Mouse (Mus musculus) kidney, postnatal 0 days (tissue): ENCODE data around the gene Atp2b4. TPM values are rescaled to one million over a fixed set of nuclear protein-coding genes. Genes with fewer than 3 reads are reported as not detected.

Experiments used
- ATAC-seq: fragments of 200-750 bp; cut with Nextera tagmentation; replicated peaks from 2 replicates; pipeline ENCODE4 v1.8.0; 2017; ENCODE audit warnings: low read depth, moderate number of reproducible peaks, moderate TSS enrichment, moderate library complexity; ENCODE audit not compliant: low FRiP score
- DNase-seq: peaks from one replicate; pipeline ENCODE4 v3.0.0-alpha.2; 2016; ENCODE audit warnings: low spot score
- H3K27ac ChIP-seq: fragments of 300-500 bp; sonication (generic); 2 replicates; pipeline ENCODE4 v1.5.1; 2014; ENCODE audit warnings: mild to moderate bottlenecking
- H3K27me3 ChIP-seq: fragments of 300-500 bp; sonication (generic); 2 replicates; pipeline ENCODE4 v1.6.1; 2014; ENCODE audit warnings: low read length, mixed read lengths; ENCODE audit not compliant: insufficient read depth
- H3K36me3 ChIP-seq: fragments of 300-500 bp; sonication (generic); 2 replicates; pipeline ENCODE4 v1.6.1; 2014; ENCODE audit warnings: low read length, mixed read lengths; ENCODE audit not compliant: insufficient read depth
- H3K4me1 ChIP-seq: fragments of 300-500 bp; sonication (generic); replicated peaks from 2 replicates; pipeline ENCODE4 v1.6.1; 2014; ENCODE audit warnings: antibody characterized with exemption, low read length, mixed read lengths; ENCODE audit not compliant: insufficient read depth
- H3K4me2 ChIP-seq: fragments of 300-500 bp; sonication (generic); 2 replicates; pipeline ENCODE4 v1.6.1; 2014; ENCODE audit warnings: mild to moderate bottlenecking, low read length, moderate library complexity, mixed read lengths
- H3K4me3 ChIP-seq: fragments of 300-500 bp; sonication (generic); replicated peaks from 2 replicates; pipeline ENCODE4 v1.5.1; 2014; ENCODE audit warnings: low read depth, low read length
- H3K9ac ChIP-seq: fragments of 300-500 bp; sonication (generic); 2 replicates; pipeline ENCODE4 v1.6.1; 2014; ENCODE audit warnings: low read depth, low read length
- H3K9me3 ChIP-seq: fragments of 300-500 bp; sonication (generic); replicated peaks from 2 replicates; pipeline ENCODE4 v1.6.1; 2016; ENCODE audit warnings: low read length, inconsistent platforms, mixed read lengths
- CTCF ChIP-seq: IDR thresholded peaks from 2 replicates; pipeline ENCODE4 v1.5.1; 2016; ENCODE audit warnings: antibody characterized with exemption, low read depth, mild to moderate bottlenecking, moderate library complexity
- WGBS: fragments of 180-500 bp; shearing (Covaris S2); extraction: QIAGEN DNeasy Blood & Tissue Kit; methylation state at CpG from one replicate; pipeline ENCODE4 v1.1.7; 2014; 5-methylcytosine and 5-hydroxymethylcytosine counted together
- polyA plus RNA-seq: library from polyadenylated mRNA; unstranded; fragments of >200 nt; fragmentation: Nextera tagmentation; extraction: Ambion mirVana; gene quantifications from 2 replicates; pipeline ENCODE4 v1.2.1, GENCODE M21; 2015

Atp2b4 gene
- 5.6 and 7.2 TPM in 2 replicates for polyA plus RNA-seq

DNA sequence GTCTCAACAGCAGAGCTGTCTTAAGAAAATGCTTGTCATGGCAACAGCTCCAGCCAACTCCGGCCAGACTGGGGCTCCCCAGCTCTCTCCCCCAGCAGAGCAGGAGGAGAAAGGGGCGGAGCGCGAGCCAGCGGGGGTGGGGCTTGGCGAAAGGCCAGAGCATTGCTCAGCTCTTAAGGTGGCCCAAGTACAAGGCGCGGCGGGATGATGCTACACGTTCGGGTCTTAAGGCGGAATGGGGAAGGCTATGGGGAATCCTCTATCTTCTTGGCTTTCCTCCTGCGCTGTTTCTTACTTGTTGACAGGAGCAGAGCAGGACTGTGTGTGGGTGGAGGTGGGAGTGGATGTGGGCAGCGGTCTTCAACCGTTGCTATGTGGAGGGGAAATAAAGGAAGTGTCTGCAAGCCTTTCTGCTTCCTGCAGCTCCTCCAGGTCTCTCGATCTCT, at the start of gene Atp2b4:
Atp2b4 (minus strand) TSS at position 94 of the 446 bp plus-strand sequence.
- H3K9me3 ChIP-seq = no peaks in the 10 kb centered on the region
- peak within 1 kb of the TSS; percentile 60 for H3K4me3 ChIP-seq
- H3K4me1 ChIP-seq = peaks cover 20% of the 10 kb centered on the region; the same call in 1 of the 2 replicates
- peak within 1 kb of the TSS; percentile 26; the same call in 1 of the 2 replicates for H3K27ac ChIP-seq
- ATAC-seq (peak; percentile 85), DNase-seq (peak; percentile 95)
- WGBS = 0% methylated on average over 16 of the region's 16 CpGs
- H3K36me3 ChIP-seq = no peaks in the 10 kb centered on the region
- peak within 1 kb of the TSS; percentile 95 for H3K4me2 ChIP-seq
- H3K9ac ChIP-seq = peak within 1 kb of the TSS; percentile 53
- H3K27me3 ChIP-seq = no peaks in the 10 kb centered on the region
- TF ChIP-seq CTCF = no peak

DNA sequence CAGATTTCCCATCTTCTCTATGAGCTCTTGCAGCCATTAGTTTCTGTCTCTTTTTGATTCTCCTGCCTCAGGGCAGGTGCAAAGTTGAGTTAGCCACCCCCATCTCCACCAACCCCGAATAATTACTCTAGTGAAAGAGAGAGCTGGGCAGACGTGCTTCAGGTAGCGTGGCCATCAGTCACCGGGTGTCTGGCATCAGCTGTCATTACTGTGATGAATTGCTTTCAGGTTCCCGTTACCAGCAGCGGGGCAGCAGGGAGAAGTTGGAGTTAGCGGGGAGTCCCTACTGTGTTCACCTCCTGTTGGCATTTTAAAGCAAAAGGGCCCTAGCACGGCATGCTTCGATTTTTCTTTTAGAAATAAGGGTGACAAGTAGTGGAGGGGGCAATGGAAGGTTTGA, 43.9 kb upstream of the Atp2b4 start:
- H3K27ac ChIP-seq = no peak overlapping the region
- H3K36me3 ChIP-seq = no peaks in the 10 kb centered on the region
- H3K4me1 ChIP-seq = no peaks in the 10 kb centered on the region; the same call in 1 of the 2 replicates
- ATAC-seq (no peak), DNase-seq (no peak)
- no peak overlapping the region for H3K4me3 ChIP-seq
- H3K27me3 ChIP-seq = no peaks in the 10 kb centered on the region
- WGBS = 22% methylated on average over 9 of the region's 9 CpGs
- H3K4me2 ChIP-seq = no peak overlapping the region
- H3K9ac ChIP-seq = no peak overlapping the region
- no peaks in the 10 kb centered on the region for H3K9me3 ChIP-seq
- TF ChIP-seq CTCF = no peak

DNA sequence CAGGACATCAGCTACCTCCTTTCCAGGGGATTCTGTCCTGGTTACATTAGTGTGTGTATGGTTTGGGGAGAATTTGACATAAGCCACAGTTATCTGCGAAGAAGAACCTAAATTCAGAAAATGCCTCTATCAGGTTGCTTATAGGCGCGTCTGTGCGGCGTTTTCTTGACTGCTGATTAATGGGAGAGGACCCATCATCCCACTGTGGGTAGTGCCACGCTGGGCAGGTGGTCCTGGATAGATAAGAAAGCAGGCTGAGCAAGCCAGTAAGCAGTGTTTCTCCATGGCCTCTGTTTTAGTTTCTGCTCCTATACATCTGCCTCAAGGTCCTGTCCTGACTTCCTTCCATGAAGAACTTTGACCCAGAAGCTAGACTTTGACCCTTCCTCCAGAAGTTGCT, 43.1 kb upstream of the Atp2b4 start:
- H3K4me3 ChIP-seq = no peak overlapping the region
- DNase-seq (no peak), ATAC-seq (no peak)
- H3K9ac ChIP-seq = no peak overlapping the region
- H3K9me3 ChIP-seq = no peaks in the 10 kb centered on the region
- no peak overlapping the region for H3K4me2 ChIP-seq
- H3K27ac ChIP-seq = no peak overlapping the region
- no peaks in the 10 kb centered on the region for H3K36me3 ChIP-seq
- no peaks in the 10 kb centered on the region; the same call in 1 of the 2 replicates for H3K4me1 ChIP-seq
- H3K27me3 ChIP-seq = no peaks in the 10 kb centered on the region
- TF ChIP-seq CTCF = no peak
- 89% methylated on average over 6 of the region's 6 CpGs for WGBS

DNA sequence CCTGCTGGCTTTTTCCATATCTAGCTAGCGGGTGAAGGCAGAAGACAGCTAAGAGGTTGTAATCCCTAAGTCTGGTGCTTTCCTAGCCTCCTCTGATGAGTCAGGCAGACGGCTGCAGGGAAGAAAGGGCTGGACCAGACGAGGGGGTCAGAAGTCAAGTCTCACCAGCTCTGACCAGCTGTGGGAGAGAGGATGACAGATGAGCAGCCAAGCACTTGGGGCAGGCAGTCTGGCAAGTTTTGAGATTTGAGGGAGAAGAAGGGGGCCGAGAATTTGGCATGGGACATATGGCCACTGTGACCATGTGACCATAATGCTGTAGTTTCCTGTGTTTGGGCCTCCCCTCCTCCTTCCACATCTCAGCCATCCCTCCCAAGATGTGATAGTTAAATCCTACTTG, 42.5 kb upstream of the Atp2b4 start:
- Histone ChIP-seq H3K4me1 (no peaks in the 10 kb centered on the region; the same call in 1 of the 2 replicates), H3K9ac (no peak overlapping the region), H3K27ac (no peak overlapping the region), H3K36me3 (no peaks in the 10 kb centered on the region), H3K9me3 (no peaks in the 10 kb centered on the region), H3K27me3 (no peaks in the 10 kb centered on the region), H3K4me3 (no peak overlapping the region), H3K4me2 (no peak overlapping the region)
- no peak for TF ChIP-seq CTCF
- 40% methylated on average over 4 of the region's 4 CpGs for WGBS
- peak; percentile 66 for DNase-seq
- peak; percentile 64; the same call in 1 of the 2 replicates for ATAC-seq

DNA sequence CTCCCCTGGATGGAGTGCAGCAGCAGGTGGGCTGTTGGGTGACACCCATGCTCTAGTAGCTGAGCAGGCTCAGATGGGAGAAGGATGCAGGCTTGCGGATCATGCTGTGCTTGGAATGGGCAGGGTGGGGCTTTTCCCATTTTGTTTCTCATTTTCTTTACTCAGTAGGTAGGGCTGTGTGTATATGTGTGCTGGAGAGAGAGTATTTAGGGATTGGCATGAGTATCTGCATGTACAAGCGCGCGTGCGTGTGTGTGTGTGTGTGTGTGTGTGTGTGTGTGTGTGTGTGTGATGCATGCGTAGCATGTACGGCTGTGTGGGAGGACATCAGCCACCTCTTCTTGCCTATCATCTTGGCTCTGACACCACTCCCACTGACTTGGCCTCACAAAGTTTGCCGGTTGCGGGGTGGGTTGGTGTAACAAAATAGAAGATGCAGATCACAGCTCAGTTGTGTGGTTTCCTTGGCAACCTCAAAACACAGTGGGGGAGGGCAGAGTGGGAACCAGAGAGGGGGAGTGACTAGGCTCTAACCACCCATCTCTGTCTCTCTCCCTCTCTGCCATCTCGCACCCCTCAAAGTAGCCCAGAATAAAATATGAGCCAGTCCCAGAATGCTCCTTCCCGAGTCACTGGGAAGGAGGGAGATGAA, 41.4 kb upstream of the Atp2b4 start:
- DNase-seq = peak; percentile 37
- Histone ChIP-seq H3K4me3 (no peak overlapping the region), H3K4me2 (no peak overlapping the region), H3K4me1 (no peaks in the 10 kb centered on the region; the same call in 1 of the 2 replicates), H3K9me3 (no peaks in the 10 kb centered on the region), H3K27ac (no peak overlapping the region), H3K36me3 (no peaks in the 10 kb centered on the region), H3K9ac (no peak overlapping the region), H3K27me3 (no peaks in the 10 kb centered on the region)
- WGBS = 61% methylated on average over 11 of the region's 11 CpGs
- no peak for ATAC-seq
- TF ChIP-seq CTCF = no peak

DNA sequence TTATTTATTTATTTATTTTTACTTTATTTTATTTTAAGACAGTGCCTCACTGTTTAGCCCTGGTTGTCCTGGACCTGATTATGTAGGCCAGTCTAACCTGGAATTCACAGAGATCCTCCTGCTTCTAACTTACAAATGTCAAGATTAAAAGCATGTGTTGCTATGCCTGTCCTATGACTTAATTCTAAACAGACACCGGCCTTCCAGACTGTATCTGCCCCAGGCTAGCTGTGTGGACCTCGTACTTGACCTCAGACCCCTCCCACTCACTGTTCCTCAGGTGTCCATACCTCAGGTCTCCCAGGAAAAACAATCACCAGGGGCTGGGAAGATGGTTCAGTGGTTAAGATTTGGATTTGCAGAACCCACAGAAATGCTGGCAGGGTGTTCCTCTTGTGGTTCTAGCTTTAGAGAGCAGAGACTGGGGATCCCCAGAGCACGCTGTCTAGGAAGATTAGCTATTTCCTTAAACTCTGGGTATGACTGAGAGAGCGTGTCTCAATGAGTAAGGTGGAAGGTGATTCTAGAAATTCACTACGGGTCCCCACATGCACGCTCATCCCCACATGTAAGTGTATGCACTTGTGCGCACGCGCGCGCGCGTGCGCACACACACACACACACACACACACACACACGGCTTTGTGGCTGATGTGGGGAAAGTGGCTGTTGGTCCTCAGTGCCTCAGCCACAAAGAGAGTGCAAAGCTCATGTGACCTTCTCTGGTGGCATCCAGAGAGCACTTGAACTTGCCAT, 40.5 kb upstream of the Atp2b4 start:
- ATAC-seq = no peak
- Histone ChIP-seq H3K9ac (no peak overlapping the region), H3K4me2 (no peak overlapping the region), H3K9me3 (no peaks in the 10 kb centered on the region), H3K27ac (no peak overlapping the region), H3K27me3 (no peaks in the 10 kb centered on the region), H3K4me3 (no peak overlapping the region), H3K36me3 (no peaks in the 10 kb centered on the region), H3K4me1 (no peaks in the 10 kb centered on the region; the same call in 1 of the 2 replicates)
- 86% methylated on average over 15 of the region's 15 CpGs for WGBS
- DNase-seq = no peak
- no peak for TF ChIP-seq CTCF
